Mouse (Mus musculus) testis, adult 2 months (tissue): ENCODE measurements around the gene Hip1r. TPM values are rescaled to one million over a fixed set of nuclear protein-coding genes. Genes with fewer than 3 reads are reported as not detected.

ENCODE experiments used
- H3K27ac ChIP-seq: fragments of 200-500 bp; 2 replicates; pipeline ENCODE4 v1.5.1; 2012; ENCODE audit warnings: low read depth, low read length; ENCODE audit not compliant: control insufficient read depth, insufficient read depth
- H3K27me3 ChIP-seq: fragments of 200-500 bp; 2 replicates; pipeline ENCODE4 v1.6.1; 2012; ENCODE audit warnings: mild to moderate bottlenecking, low read length, moderate library complexity; ENCODE audit not compliant: control insufficient read depth, insufficient read depth
- H3K36me3 ChIP-seq: fragments of 200-500 bp; 2 replicates; pipeline ENCODE4 v1.6.1; 2012; ENCODE audit warnings: mild to moderate bottlenecking, low read length; ENCODE audit not compliant: control insufficient read depth, insufficient read depth
- H3K4me1 ChIP-seq: fragments of 200-500 bp; 2 replicates; pipeline ENCODE4 v1.6.1; 2012; ENCODE audit warnings: low read length; ENCODE audit not compliant: control insufficient read depth, insufficient read depth
- H3K4me3 ChIP-seq: fragments of 200-500 bp; 2 replicates; pipeline ENCODE4 v1.5.1; 2012; ENCODE audit warnings: low read depth, mild to moderate bottlenecking, low read length, moderate library complexity, mixed read lengths; ENCODE audit not compliant: control insufficient read depth
- CTCF ChIP-seq: fragments of 200-500 bp; IDR thresholded peaks from 2 replicates; pipeline ENCODE4 v1.5.1; 2012; ENCODE audit warnings: low read depth, mild to moderate bottlenecking, inconsistent platforms, low read length, moderate library complexity; ENCODE audit not compliant: control insufficient read depth, insufficient read depth, insufficient replicate concordance
- POLR2A ChIP-seq: fragments of 200-500 bp; IDR thresholded peaks from 2 replicates; pipeline ENCODE4 v1.6.1; 2012; ENCODE audit warnings: low read depth, mild to moderate bottlenecking, inconsistent platforms, low read length, moderate library complexity; ENCODE audit not compliant: control insufficient read depth
- polyA plus RNA-seq: library from polyadenylated mRNA; depleted of rRNA; stranded (reverse); fragments of >200 nt; gene quantifications from 2 replicates; pipeline ENCODE4 v1.2.3, GENCODE M21; 2012

Hip1r gene
- polyA plus RNA-seq, 1 experiment = 8.7 TPM

GRCm38 (mm10) chr5:124039602-124040001, 66.2 kb downstream of the Hip1r start:
- H3K27ac ChIP-seq = no peak overlapping the region
- no peaks in the 10 kb centered on the region for H3K27me3 ChIP-seq
- H3K4me3 ChIP-seq = no peak overlapping the region
- H3K36me3 ChIP-seq = no peaks in the 10 kb centered on the region
- peaks cover 2% of the 10 kb centered on the region; the same call in 1 of the 2 replicates for H3K4me1 ChIP-seq
- TF ChIP-seq POLR2A = no peak
- no peak for TF ChIP-seq CTCF

- H3K27me3 ChIP-seq = no peaks in the 10 kb centered on the region
- no peaks in the 10 kb centered on the region for H3K36me3 ChIP-seq
- no peak overlapping the region for H3K4me3 ChIP-seq
- peaks cover 2% of the 10 kb centered on the region; the same call in 1 of the 2 replicates for H3K4me1 ChIP-seq
- TF ChIP-seq POLR2A (no peak), CTCF (no peak)
- H3K27ac ChIP-seq = peak overlapping the region; percentile 28
These were observed 67.7 kb downstream of the Hip1r start for GRCm38 (mm10) chr5:124041097-124041496.

- peak overlapping the region; percentile 73 for H3K27ac ChIP-seq
- no peak overlapping the region for H3K4me3 ChIP-seq
- peaks cover 2% of the 10 kb centered on the region; the same call in 1 of the 2 replicates for H3K4me1 ChIP-seq
- TF ChIP-seq CTCF (no peak), POLR2A (peak; percentile 27; the same call in 1 of the 2 replicates)
- no peaks in the 10 kb centered on the region for H3K27me3 ChIP-seq
- H3K36me3 ChIP-seq = no peaks in the 10 kb centered on the region
These were observed 70.0 kb downstream of the Hip1r start for GRCm38 (mm10) chr5:124043212-124043978.

- Histone ChIP-seq H3K27ac (no peak overlapping the region; the same call in 1 of the 2 replicates), H3K36me3 (no peaks in the 10 kb centered on the region), H3K4me3 (no peak overlapping the region), H3K27me3 (no peaks in the 10 kb centered on the region), H3K4me1 (peaks cover 2% of the 10 kb centered on the region; the same call in 1 of the 2 replicates)
- no peak for TF ChIP-seq CTCF
- TF ChIP-seq POLR2A = no peak
These were observed 70.6 kb downstream of the Hip1r start for GRCm38 (mm10) chr5:124043999-124044398.

GRCm38 (mm10) chr5:124045453-124046010, 72.1 kb downstream of the Hip1r start:
- no peak overlapping the region for H3K4me3 ChIP-seq
- H3K27ac ChIP-seq = no peak overlapping the region
- H3K27me3 ChIP-seq = no peaks in the 10 kb centered on the region
- TF ChIP-seq CTCF = no peak
- no peak for TF ChIP-seq POLR2A
- no peaks in the 10 kb centered on the region for H3K36me3 ChIP-seq
- peaks cover 2% of the 10 kb centered on the region; the same call in 1 of the 2 replicates for H3K4me1 ChIP-seq

- Histone ChIP-seq H3K27me3 (no peaks in the 10 kb centered on the region), H3K4me3 (no peak overlapping the region), H3K27ac (no peak overlapping the region), H3K4me1 (no peaks in the 10 kb centered on the region; the same call in 1 of the 2 replicates), H3K36me3 (no peaks in the 10 kb centered on the region)
- TF ChIP-seq POLR2A (no peak), CTCF (no peak)
These were observed 73.4 kb downstream of the Hip1r start for GRCm38 (mm10) chr5:124046741-124047401.
